Mouse (Mus musculus) CH12.LX (cell line): Measurements from ENCODE around the gene Hist2h2bb.
A peak's percentile ranks its signal among the peaks of the same experiment; 100 is the strongest.
"Not testable (repeated sequence)": the region's sequence is repeated elsewhere in the genome, so short reads cannot be mapped to it uniquely, and the experiment has no call there.

Source experiments
- MEF2A ChIP-seq: IDR thresholded peaks from 2 replicates; pipeline ENCODE4 v1.6.1; 2014; ENCODE audit warnings: low read depth, mild to moderate bottlenecking, inconsistent platforms, low read length, improper control_type of control experiment, borderline replicate concordance
- POLR2A ChIP-seq: IDR thresholded peaks from 2 replicates; pipeline ENCODE4 v1.6.1; 2011; ENCODE audit warnings: low read depth, mild to moderate bottlenecking, improper control_type of control experiment, low read length

DNA sequence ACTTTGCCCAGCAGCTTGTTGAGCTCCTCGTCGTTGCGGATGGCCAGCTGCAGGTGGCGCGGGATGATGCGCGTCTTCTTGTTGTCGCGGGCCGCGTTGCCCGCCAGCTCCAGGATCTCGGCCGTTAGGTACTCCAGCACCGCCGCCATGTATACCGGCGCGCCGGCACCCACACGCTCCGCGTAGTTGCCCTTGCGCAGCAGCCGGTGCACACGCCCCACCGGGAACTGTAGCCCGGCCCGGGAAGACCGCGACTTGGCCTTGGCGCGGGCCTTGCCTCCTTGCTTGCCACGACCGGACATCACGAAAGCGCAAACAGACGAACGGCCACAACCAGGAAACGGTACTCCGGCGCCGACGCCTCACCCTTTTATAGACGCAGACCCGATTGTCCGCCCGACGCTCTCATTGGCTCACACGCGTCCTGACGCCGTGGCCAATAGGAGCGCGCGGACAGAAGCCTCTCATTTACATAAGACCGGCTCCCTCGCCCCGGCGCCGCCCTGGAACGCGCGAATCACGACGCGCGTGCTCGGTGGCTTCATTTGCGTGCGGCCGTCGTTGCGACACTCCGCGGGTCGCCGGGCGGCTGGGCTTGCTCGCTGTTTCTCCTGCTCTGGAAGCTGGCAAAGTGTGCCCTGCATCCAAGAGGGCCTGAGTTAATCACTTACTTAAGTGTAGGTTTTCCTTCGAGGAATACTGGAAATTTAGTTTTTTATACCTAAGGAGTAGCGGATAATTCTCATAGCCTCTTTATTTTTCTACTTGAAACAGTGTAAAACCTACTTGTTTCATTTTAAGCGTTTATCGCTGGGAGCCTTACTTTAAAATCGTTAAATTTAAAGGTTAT lies 29.4 kb upstream of the Hist2h2bb start, which contains the start of gene Hist2h2aa2:
- not testable (repeated sequence) for TF ChIP-seq MEF2A
- TF ChIP-seq POLR2A, result peak; percentile 61
